Mouse (Mus musculus) bone marrow, adult 2 months (tissue): ENCODE data around the gene Atf7. TPM values are rescaled to one million over a fixed set of nuclear protein-coding genes. Genes with fewer than 3 reads are reported as not detected.
A peak's percentile ranks its signal among the peaks of the same experiment; 100 is the strongest.

Experiments used
- H3K27ac ChIP-seq: fragments of 200-500 bp; 2 replicates; pipeline ENCODE4 v1.5.1; 2012; ENCODE audit warnings: low read depth, mild to moderate bottlenecking, control low read depth, inconsistent platforms, low read length; ENCODE audit not compliant: control insufficient read depth, poor library complexity, insufficient read depth
- H3K4me1 ChIP-seq: fragments of 200-500 bp; 2 replicates; pipeline ENCODE4 v1.6.1; 2011; ENCODE audit warnings: low read length; ENCODE audit not compliant: control insufficient read depth, insufficient read depth
- H3K4me3 ChIP-seq: fragments of 200-500 bp; replicated peaks from 2 replicates; pipeline ENCODE3; 2011; ENCODE audit warnings: mild to moderate bottlenecking, low read depth, low read length, control low read depth; ENCODE audit not compliant: control insufficient read depth
- CTCF ChIP-seq: fragments of 200-500 bp; IDR thresholded peaks from 2 replicates; pipeline ENCODE4 v1.5.1; 2011; ENCODE audit warnings: low read length, control low read depth; ENCODE audit not compliant: control insufficient read depth, insufficient read depth
- POLR2A ChIP-seq: fragments of 200-500 bp; IDR thresholded peaks from 2 replicates; pipeline ENCODE4 v1.6.1; 2011; ENCODE audit warnings: low read depth, mild to moderate bottlenecking, control low read depth, low read length, borderline replicate concordance; ENCODE audit not compliant: control insufficient read depth
- WGBS: fragments of 180-500 bp; shearing (Covaris S2); methylation state at CpG from one replicate; pipeline ENCODE4 v1.1.7; 2018; 5-methylcytosine and 5-hydroxymethylcytosine counted together
- polyA plus RNA-seq: library from polyadenylated mRNA; stranded (reverse); fragments of >200 nt; gene quantifications from 2 replicates; pipeline ENCODE4 v1.2.4, GENCODE M21; 2011; ENCODE audit warnings: low replicate concordance; ENCODE audit not compliant: missing spikeins, insufficient read depth, insufficient read length

The Atf7 gene
- polyA plus RNA-seq, 1 experiment = 45.2 TPM

DNA sequence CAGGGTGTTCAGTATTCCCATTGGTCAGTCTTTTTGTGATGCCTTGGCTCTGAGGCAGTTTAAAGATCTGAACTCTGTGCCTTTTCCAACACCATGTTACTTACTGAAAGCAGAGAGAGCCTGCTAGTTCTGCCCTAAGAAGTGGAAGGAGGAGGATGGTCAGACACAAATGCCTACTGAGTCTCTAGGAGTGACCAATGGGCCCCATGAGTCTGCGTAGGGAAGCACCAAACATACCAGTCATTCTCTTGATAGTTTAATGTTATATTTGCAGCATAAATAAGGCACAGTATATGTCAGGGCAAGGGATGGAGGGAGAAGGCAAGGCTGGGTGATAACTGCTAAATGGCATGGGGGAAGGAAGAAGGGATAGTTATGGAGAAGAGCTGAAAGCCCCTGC is 96.9 kb downstream of the Atf7 start:
- H3K27ac ChIP-seq = no peak overlapping the region
- 84% methylated on average over 1 of the region's 1 CpGs for WGBS
- H3K4me3 ChIP-seq = no peak overlapping the region
- TF ChIP-seq CTCF = no peak
- H3K4me1 ChIP-seq = no peaks in the 10 kb centered on the region

DNA sequence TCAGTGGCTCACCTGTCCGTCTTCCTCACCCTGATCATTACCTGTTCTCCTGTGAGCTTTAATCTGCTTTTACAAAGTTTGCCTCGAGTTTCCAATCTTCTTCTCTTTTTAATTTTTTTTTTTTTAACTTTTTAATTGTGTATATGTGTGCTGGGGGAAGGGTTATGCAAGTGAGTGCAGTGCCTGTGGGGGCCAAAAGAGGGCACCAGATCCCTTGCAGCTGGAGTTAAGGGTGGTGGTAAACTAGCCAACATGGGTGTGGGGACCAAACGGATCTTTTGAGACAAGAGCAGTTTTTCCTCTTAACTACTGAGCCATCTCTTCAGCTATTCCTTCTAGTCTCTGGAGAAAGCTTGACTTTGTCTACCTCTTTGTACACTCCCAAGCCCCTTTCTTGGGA is 97.3 kb downstream of the Atf7 start:
- Histone ChIP-seq H3K4me1 (no peaks in the 10 kb centered on the region), H3K4me3 (no peak overlapping the region), H3K27ac (no peak overlapping the region)
- WGBS = 77% methylated on average over 3 of the region's 3 CpGs
- no peak for TF ChIP-seq POLR2A
- TF ChIP-seq CTCF = peak; percentile 51

DNA sequence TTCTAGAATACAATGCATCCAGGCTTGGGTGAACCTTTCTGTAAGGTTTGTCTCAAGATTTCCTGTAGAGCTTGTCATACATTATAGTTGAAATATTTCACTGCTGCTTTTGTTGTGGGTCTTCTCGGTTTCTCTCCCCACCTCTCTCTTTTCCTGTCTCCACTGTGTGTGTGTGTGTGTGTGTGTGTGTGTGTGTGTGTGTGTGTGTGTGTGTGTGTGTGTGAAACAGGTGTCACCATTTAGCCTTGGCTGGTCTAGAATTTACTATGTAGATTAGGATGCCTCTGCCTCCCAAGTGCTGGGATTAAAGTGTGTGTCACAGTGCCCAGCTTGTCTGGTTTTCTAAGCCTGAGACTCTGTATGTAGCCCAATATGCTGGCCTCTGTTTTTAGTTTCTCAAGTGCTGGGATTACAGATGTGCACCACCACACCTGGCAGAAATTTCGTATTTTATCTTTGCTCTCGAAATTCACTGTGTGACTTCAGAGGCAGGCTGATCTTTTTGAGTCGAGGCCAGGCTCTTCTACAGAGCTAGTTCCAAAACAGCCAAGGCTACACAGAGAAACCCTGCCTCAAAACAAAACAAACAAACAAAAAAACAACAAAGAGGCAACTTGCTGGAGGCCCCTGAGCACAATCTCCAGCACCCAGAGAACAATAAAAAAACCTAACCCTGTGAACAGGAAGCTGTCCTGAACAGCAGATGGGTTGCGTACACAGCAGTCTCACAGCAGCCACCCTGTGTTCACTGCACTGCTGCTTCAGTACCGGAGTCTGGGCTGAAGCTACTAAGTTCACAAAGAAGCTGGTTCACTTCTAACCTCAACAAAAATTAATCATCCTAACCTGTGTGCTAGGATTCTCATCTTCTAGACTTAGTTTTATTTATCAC is 98.9 kb downstream of the Atf7 start:
- TF ChIP-seq POLR2A = no peak
- no peak for TF ChIP-seq CTCF
- H3K27ac ChIP-seq = no peak overlapping the region
- WGBS = 65% methylated on average over 6 of the region's 6 CpGs
- H3K4me3 ChIP-seq = no peak overlapping the region
- H3K4me1 ChIP-seq = no peaks in the 10 kb centered on the region

- H3K4me1 ChIP-seq = no peaks in the 10 kb centered on the region
- H3K27ac ChIP-seq = 0 out of 2 replicates have a peak within 1 kb of the TSS, but pooled peaks have one; percentile 17
- H3K4me3 ChIP-seq = no peak within 1 kb of the TSS
- WGBS = 22% methylated on average over 3 of the region's 3 CpGs
- TF ChIP-seq CTCF (peak; percentile 94), POLR2A (no peak)
Measured at GRCm38 (mm10) chr15:102524892-102525485, 100.3 kb downstream of the Atf7 start, which contains the start of gene Npff. Npff (minus strand) TSS chr15:102524942.

DNA sequence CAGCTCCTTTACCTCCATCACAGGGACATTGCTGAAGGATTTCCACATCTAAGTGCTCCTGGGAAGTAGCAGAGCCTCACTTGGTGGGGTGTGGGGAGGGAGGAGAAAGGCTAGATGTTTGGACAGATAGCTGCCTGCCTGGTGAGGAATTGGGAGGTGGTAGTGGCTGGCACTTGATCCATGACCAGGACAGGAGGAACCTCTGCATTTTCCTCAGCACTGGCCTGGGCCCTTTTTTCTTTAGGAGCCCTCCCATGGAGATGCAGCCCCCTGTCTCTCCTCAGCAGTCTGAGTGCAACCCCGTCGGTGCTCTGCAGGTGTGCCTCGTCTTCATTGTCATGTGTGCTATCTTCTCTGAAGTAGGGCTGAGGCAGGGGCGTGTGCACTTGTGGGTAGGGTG is 103.8 kb downstream of the Atf7 start:
- WGBS = 76% methylated on average over 4 of the region's 4 CpGs

DNA sequence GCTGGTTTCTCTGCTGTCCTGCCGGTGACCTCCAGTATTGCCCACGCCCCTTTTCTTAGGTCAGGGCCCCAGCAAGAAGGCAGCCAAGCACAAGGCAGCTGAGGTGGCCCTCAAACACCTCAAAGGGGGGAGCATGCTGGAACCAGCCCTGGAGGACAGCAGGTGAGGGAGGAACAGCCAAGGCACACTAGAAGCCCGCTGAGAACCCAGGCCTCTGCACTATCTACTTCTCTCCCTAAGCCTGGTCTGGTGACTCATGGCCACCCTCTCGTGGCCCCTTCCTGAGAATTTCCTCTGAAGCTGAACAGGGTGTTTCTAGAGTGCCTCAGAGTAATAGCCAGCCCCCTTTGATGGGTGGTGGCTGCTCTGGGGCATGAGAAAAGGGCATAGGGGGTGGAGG is 104.8 kb downstream of the Atf7 start:
- H3K4me3 ChIP-seq = no peak overlapping the region
- no peaks in the 10 kb centered on the region; the same call in 1 of the 2 replicates for H3K4me1 ChIP-seq
- WGBS = 28% methylated on average over 4 of the region's 4 CpGs
- TF ChIP-seq POLR2A (no peak), CTCF (no peak)
- no peak overlapping the region for H3K27ac ChIP-seq

More for the DNA sequence above, 103.8 kb downstream of the Atf7 start:
- no peak overlapping the region for H3K4me3 ChIP-seq
- TF ChIP-seq CTCF (no peak), POLR2A (no peak)
- H3K27ac ChIP-seq = no peak overlapping the region
- H3K4me1 ChIP-seq = no peaks in the 10 kb centered on the region

DNA sequence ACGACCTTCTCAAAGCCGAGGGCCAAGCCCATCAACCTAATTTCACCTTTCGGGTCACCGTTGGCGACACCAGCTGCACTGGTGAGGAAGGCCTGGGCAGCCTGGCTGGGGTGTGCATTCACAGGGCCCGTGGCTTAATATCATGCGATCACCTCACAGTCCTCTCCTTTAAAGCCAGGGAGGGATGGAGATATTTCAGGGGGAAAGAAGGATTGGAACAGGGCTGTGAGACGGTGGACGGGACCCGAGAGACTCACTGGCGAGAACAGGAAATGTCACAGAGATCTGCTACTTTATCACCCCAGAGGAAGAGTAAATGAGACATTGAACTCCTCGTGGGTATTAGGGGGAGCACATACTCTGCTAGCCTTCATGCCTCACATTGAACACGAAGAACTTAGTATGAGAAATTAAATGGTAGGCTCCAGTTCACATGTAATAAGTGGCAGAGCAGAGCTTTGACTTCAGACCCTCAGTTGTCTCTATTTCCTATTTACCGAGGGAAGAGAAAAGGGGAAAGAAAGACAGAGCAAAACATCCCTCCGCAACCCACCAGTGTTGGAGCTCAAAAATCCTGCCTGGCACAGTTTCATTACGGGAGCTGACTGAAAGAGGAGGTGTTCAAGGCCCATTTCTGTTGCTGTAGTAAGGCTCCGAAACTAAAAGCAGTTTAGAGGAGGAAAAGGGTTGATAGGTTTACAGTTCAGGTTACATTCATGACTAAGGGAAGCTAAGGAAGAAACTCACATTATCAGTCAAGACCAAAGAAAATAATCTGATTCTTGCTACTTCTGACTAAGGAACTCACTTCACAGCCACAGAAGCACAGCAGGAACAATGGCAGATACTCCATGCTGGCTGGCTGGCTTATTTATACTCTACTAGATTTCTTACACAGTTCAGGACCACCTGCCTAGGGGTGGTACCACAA is 105.8 kb downstream of the Atf7 start:
- no peak for TF ChIP-seq POLR2A
- no peak for TF ChIP-seq CTCF
- Histone ChIP-seq H3K27ac (peak overlapping the region; percentile 94; the same call in 1 of the 2 replicates), H3K4me1 (no peaks in the 10 kb centered on the region; the same call in 1 of the 2 replicates), H3K4me3 (peak overlapping the region; percentile 80)
- WGBS = 15% methylated on average over 17 of the region's 17 CpGs
